9 mouse cellular contexts compared by ENCODE assay signal in genomic region chr12:85337567-85338311, GRCm38 (mm10). TPM values are rescaled to one million over a fixed set of nuclear protein-coding genes. Genes with fewer than 3 reads are reported as not detected.
DNase-seq lines count a peak whose midpoint lies in the region; ATAC-seq and TF ChIP-seq lines count a peak whose summit lies in the region.
"Had no signal": no experiment of that assay in that cellular context is flagged by ENCODE, and none has a peak within 500 bp of the region (broad histone marks: within the 10 kb centered on the region; RNA-seq: fewer than 3 reads in every experiment).

No protein-coding gene starts in this region.

- no peaks in the 10 kb centered on the region for H3K27me3 ChIP-seq in erythroblast, embryonic 14.5 days (ENCODE audit: control insufficient read depth)
- H3K27me3 ChIP-seq in ES-Bruce4 (ENCODE audit: control insufficient read depth, insufficient read depth, low read length, poor library complexity, severe bottlenecking) = no peaks in the 10 kb centered on the region
- no peaks in the 10 kb centered on the region for H3K27me3 ChIP-seq in forebrain, embryonic 16.5 days (replicated peaks; ENCODE audit: control insufficient read depth, insufficient read depth, low read length)
- H3K27me3 ChIP-seq in liver, embryonic 16.5 days (ENCODE audit: control insufficient read depth, insufficient read depth, low read depth, low read length) = no peaks in the 10 kb centered on the region

- peak overlapping the region; percentile 54; the same call in 1 of the 2 replicates for H3K4me2 ChIP-seq in forebrain, embryonic 16.5 days (ENCODE audit: low read length)
- H3K4me2 ChIP-seq in liver, embryonic 16.5 days (ENCODE audit: low read depth, low read length) = peak overlapping the region; percentile 73

- H3K9me3 ChIP-seq in erythroblast, embryonic 14.5 days (ENCODE audit: control insufficient read depth, low read length) = no peaks in the 10 kb centered on the region
- no peaks in the 10 kb centered on the region for H3K9me3 ChIP-seq in ES-Bruce4 (replicated peaks; ENCODE audit: control insufficient read depth, insufficient read depth, low read length, poor library complexity, severe bottlenecking)
- no peaks in the 10 kb centered on the region for H3K9me3 ChIP-seq in forebrain, embryonic 16.5 days (ENCODE audit: control insufficient read depth, low read length)
- H3K9me3 ChIP-seq in liver, embryonic 16.5 days (replicated peaks; ENCODE audit: control insufficient read depth, low read length) = no peaks in the 10 kb centered on the region

- no peak for TF ChIP-seq POLR2A in ES-Bruce4 (IDR thresholded peaks at IDR 0.05; ENCODE audit: insufficient read depth, low read length)

- peak overlapping the region; percentile 97; the same call in 1 of the 2 replicates for H3K9ac ChIP-seq in ES-Bruce4 (ENCODE audit: low read depth, poor library complexity, severe bottlenecking)
- H3K9ac ChIP-seq in forebrain, embryonic 16.5 days (replicated peaks; ENCODE audit: low read depth, low read length) = no peak overlapping the region
- H3K9ac ChIP-seq in liver, embryonic 16.5 days (ENCODE audit: low read depth, low read length) = peak overlapping the region; percentile 91; the same call in 1 of the 2 replicates

- DNase-seq in left cerebral cortex, postnatal 4 days = no peak
- no peak for DNase-seq in right cerebral cortex, postnatal 10 days (ENCODE audit: low spot score in 2 of 2)
- no peak for DNase-seq in layer of hippocampus, postnatal 25 days (ENCODE audit: extremely low spot score in 1 of 2, low spot score in 1 of 2)
- DNase-seq: heart, adult 2 months had no signal

- peaks cover 55% of the 10 kb centered on the region for H3K36me3 ChIP-seq in erythroblast, embryonic 14.5 days (ENCODE audit: control insufficient read depth)
- H3K36me3 ChIP-seq in ES-Bruce4 (ENCODE audit: control insufficient read depth, insufficient read depth, low read length, poor library complexity, severe bottlenecking) = peaks cover 14% of the 10 kb centered on the region
- peaks cover 9% of the 10 kb centered on the region for H3K36me3 ChIP-seq in forebrain, embryonic 16.5 days (ENCODE audit: control insufficient read depth, insufficient read depth)
- peaks cover 15% of the 10 kb centered on the region for H3K36me3 ChIP-seq in liver, embryonic 16.5 days (ENCODE audit: control insufficient read depth, insufficient read depth)

- H3K27ac ChIP-seq in ES-Bruce4 (ENCODE audit: insufficient read depth, low read length) = no peak overlapping the region
- no peak overlapping the region for H3K27ac ChIP-seq in forebrain, embryonic 16.5 days (ENCODE audit: low read length)
- H3K27ac ChIP-seq in liver, embryonic 16.5 days (ENCODE audit: low read length) = peak overlapping the region; percentile 53

- peaks cover 34% of the 10 kb centered on the region for H3K4me1 ChIP-seq in erythroblast, embryonic 14.5 days (ENCODE audit: control insufficient read depth)
- H3K4me1 ChIP-seq in ES-Bruce4 (ENCODE audit: control insufficient read depth, insufficient read depth, low read length) = no peaks in the 10 kb centered on the region
- peaks cover 12% of the 10 kb centered on the region for H3K4me1 ChIP-seq in forebrain, embryonic 16.5 days (replicated peaks; ENCODE audit: control insufficient read depth, insufficient read depth, low read length)
- H3K4me1 ChIP-seq in liver, embryonic 16.5 days (ENCODE audit: control insufficient read depth, low read depth, low read length) = peaks cover 23% of the 10 kb centered on the region

- no peak for TF ChIP-seq EP300 in ES-Bruce4 (IDR thresholded peaks at IDR 0.05; ENCODE audit: insufficient read depth, low read depth, low read length)

- intact Hi-C loops in left cerebral cortex, postnatal 4 days (cut with DNase I) = no loop called here

- ATAC-seq in erythroblast, adult 5-6 weeks (replicated peaks; ENCODE audit: low FRiP score, poor library complexity, severe bottlenecking) = no peak
- ATAC-seq in forebrain, embryonic 16.5 days = no peak
- peak; percentile 35 for ATAC-seq in liver, embryonic 16.5 days (ENCODE audit: low read depth)

- H3K4me3 ChIP-seq in erythroblast, embryonic 14.5 days (replicated peaks) = peak overlapping the region; percentile 97
- no peak overlapping the region for H3K4me3 ChIP-seq in ES-Bruce4 (ENCODE audit: low read depth, low read length)
- no peak overlapping the region for H3K4me3 ChIP-seq in forebrain, embryonic 16.5 days (replicated peaks; ENCODE audit: low read length)
- H3K4me3 ChIP-seq in liver, embryonic 16.5 days (ENCODE audit: low read depth, low read length) = peak overlapping the region; percentile 88

- TF ChIP-seq CTCF in ES-Bruce4 (IDR thresholded peaks at IDR 0.05; ENCODE audit: low read depth, low read length) = no peak

- WGBS in forebrain, embryonic 16.5 days = 82% methylated on average over 6 of the region's 6 CpGs
- 38% methylated on average over 6 of the region's 6 CpGs for WGBS in liver, embryonic 16.5 days (ENCODE audit: insufficient replicate concordance)

RNA-seq across cellular contexts. Expression of gene Nek9, which starts 1.4 kb away (rescaled TPM):
- 0.12 and 0.15 TPM in 2 replicates for polyA plus RNA-seq in erythroblast, embryonic 14.5 days (2012)
- 5.8 and 11.5 TPM in 2 replicates for total RNA-seq in erythroblast, adult 5-6 weeks (2015; ENCODE audit: low replicate concordance)
- total RNA-seq in erythroblast, adult 5-6 weeks (2017; ENCODE audit: low replicate concordance) = 5.9 and 10.5 TPM in 2 replicates
- polyA plus RNA-seq in ES-Bruce4 (2011; ENCODE audit: insufficient read depth, insufficient read length, low read depth, missing spikeins) = 42.3 and 43.2 TPM in 2 replicates
- polyA plus RNA-seq in forebrain, embryonic 16.5 days (2015; fragmentation: Nextera tagmentation; extraction: Ambion mirVana) = 13.2 and 13.9 TPM in 2 replicates
- polyA plus RNA-seq in liver, embryonic 16.5 days (2015; fragmentation: Nextera tagmentation; extraction: Ambion mirVana) = 5.4 and 6.9 TPM in 2 replicates
- total RNA-seq in left cerebral cortex, postnatal 4 days (2021) = 10 to 100 TPM; 28.9 to 32.0 TPM
- total RNA-seq in layer of hippocampus, postnatal 25 days (2021) = 10 to 100 TPM; 31.8 to 31.9 TPM

RNA-seq across cellular contexts. Expression of gene Tmed10, which starts 36.9 kb away (rescaled TPM):
- 19.3 and 20.4 TPM in 2 replicates for polyA plus RNA-seq in erythroblast, embryonic 14.5 days (2012)
- total RNA-seq in erythroblast, adult 5-6 weeks (2015; ENCODE audit: low replicate concordance) = 79.6 and 96.5 TPM in 2 replicates
- 29.9 and 45.4 TPM in 2 replicates for total RNA-seq in erythroblast, adult 5-6 weeks (2017; ENCODE audit: low replicate concordance)
- polyA plus RNA-seq in ES-Bruce4 (2011; ENCODE audit: insufficient read depth, insufficient read length, low read depth, missing spikeins) = 174 and 184 TPM in 2 replicates
- polyA plus RNA-seq in forebrain, embryonic 16.5 days (2015; fragmentation: Nextera tagmentation; extraction: Ambion mirVana) = 150 and 175 TPM in 2 replicates
- polyA plus RNA-seq in liver, embryonic 16.5 days (2015; fragmentation: Nextera tagmentation; extraction: Ambion mirVana) = 158 and 165 TPM in 2 replicates
- 100 to 1,000 TPM; 153 to 164 TPM for total RNA-seq in left cerebral cortex, postnatal 4 days (2021)
- total RNA-seq in layer of hippocampus, postnatal 25 days (2021) = 100 to 1,000 TPM; 162 TPM

RNA-seq across cellular contexts. Expression of gene Zc2hc1c, which starts 49.3 kb away (rescaled TPM):
- polyA plus RNA-seq in erythroblast, embryonic 14.5 days (2012) = 0.01 TPM in 1 of 2 replicates, not detected in the other
- total RNA-seq in erythroblast, adult 5-6 weeks (2015; ENCODE audit: low replicate concordance) = 0.42 TPM in 1 of 2 replicates, not detected in the other
- 0.17 TPM in 1 of 2 replicates, not detected in the other for total RNA-seq in erythroblast, adult 5-6 weeks (2017; ENCODE audit: low replicate concordance)
- 0.84 and 0.88 TPM in 2 replicates for polyA plus RNA-seq in ES-Bruce4 (2011; ENCODE audit: insufficient read depth, insufficient read length, low read depth, missing spikeins)
- 0.86 and 0.98 TPM in 2 replicates for polyA plus RNA-seq in forebrain, embryonic 16.5 days (2015; fragmentation: Nextera tagmentation; extraction: Ambion mirVana)
- 0.08 and 0.13 TPM in 2 replicates for polyA plus RNA-seq in liver, embryonic 16.5 days (2015; fragmentation: Nextera tagmentation; extraction: Ambion mirVana)
- total RNA-seq in left cerebral cortex, postnatal 4 days (2021) = under 1 TPM; 0.52 to 0.58 TPM
- total RNA-seq in layer of hippocampus, postnatal 25 days (2021) = under 1 TPM; 0.89 TPM

RNA-seq across cellular contexts. Expression of gene Acyp1, which starts 49.5 kb away (rescaled TPM):
- 7.4 and 10.0 TPM in 2 replicates for polyA plus RNA-seq in erythroblast, embryonic 14.5 days (2012)
- total RNA-seq in erythroblast, adult 5-6 weeks (2015; ENCODE audit: low replicate concordance) = 7.9 and 26.1 TPM in 2 replicates
- 13.6 and 21.0 TPM in 2 replicates for total RNA-seq in erythroblast, adult 5-6 weeks (2017; ENCODE audit: low replicate concordance)
- 47.1 and 53.7 TPM in 2 replicates for polyA plus RNA-seq in ES-Bruce4 (2011; ENCODE audit: insufficient read depth, insufficient read length, low read depth, missing spikeins)
- polyA plus RNA-seq in forebrain, embryonic 16.5 days (2015; fragmentation: Nextera tagmentation; extraction: Ambion mirVana) = 46.9 and 52.8 TPM in 2 replicates
- 43.3 and 48.8 TPM in 2 replicates for polyA plus RNA-seq in liver, embryonic 16.5 days (2015; fragmentation: Nextera tagmentation; extraction: Ambion mirVana)
- 10 to 100 TPM; 15.3 to 15.8 TPM for total RNA-seq in left cerebral cortex, postnatal 4 days (2021)
- 10 to 100 TPM; 34.3 to 37.7 TPM for total RNA-seq in layer of hippocampus, postnatal 25 days (2021)

Comparison
In these comparisons a context has a peak if more than half of its experiments do, and no peak if none do; other contexts are left out.
1. H3K4me3 ChIP-seq: peak in erythroblast, embryonic 14.5 days (single experiment) and liver, embryonic 16.5 days (single experiment); none in ES-Bruce4 (single experiment) and forebrain, embryonic 16.5 days (single experiment).